ENCODE assay signal across 8 mouse cellular contexts in the genomic region with DNA sequence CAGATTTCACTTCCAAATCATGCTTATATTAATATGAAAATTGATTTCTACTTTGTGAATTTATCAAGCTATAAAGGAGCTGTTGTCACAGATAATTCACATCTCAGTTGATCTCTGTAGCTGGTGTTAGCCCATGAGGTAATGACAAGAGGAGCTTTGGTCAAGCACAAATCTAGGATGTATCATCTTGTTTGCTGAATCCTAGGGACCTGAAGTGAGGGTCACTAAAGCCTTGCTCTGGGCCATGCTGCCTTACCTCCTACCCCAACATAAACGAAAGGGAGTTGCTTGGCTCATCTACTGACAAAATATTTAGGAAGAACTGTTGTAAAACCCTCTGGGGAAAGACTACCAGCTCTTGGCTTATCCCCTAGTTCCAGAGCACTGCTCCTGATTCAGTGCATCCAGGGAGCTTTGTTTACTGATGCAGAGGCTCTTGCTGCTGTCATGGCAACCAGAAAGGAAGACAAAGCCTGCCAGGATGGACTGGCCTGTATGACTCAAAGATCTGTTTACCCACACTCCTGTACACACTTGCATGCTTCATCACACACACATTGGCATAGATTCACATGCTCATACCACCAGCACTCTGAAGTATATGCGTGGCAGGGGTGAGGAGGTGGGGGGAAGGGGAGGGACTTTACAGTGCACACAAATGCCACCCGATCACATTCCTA.
DNase-seq lines count a peak whose midpoint lies in the region; ATAC-seq and TF ChIP-seq lines count a peak whose summit lies in the region.

No protein-coding gene starts in this region.

- no peaks in the 10 kb centered on the region for H3K79me2 ChIP-seq in heart, adult 2 months (replicated peaks; ENCODE audit: control insufficient read depth, insufficient read depth, low read length)

- no peak overlapping the region for H3K9ac ChIP-seq in forebrain, embryonic 12.5 days
- H3K9ac ChIP-seq in midbrain, postnatal 0 days (replicated peaks; ENCODE audit: low read length, poor library complexity, severe bottlenecking): no peak overlapping the region
- no peak overlapping the region for H3K9ac ChIP-seq in heart, adult 2 months (ENCODE audit: low read depth, low read length)
- H3K9ac ChIP-seq in kidney, embryonic 16.5 days (replicated peaks; ENCODE audit: low read length): no peak overlapping the region
- no peak overlapping the region for H3K9ac ChIP-seq in heart, embryonic 12.5 days

- intact Hi-C loops in heart, adult 2 months (cut with DNase I): no loop called here

- peak; percentile 18 for DNase-seq in cerebellum, adult 11-12 months
- peak; percentile 52 to 60 for DNase-seq in layer of hippocampus, adult 8-10 months (ENCODE audit: low spot score in 2 of 2)
- DNase-seq in midbrain, postnatal 0 days (ENCODE audit: low spot score): peak; percentile 86
- DNase-seq in heart, adult 2 months: no peak
- no peak for DNase-seq in spleen, postnatal 10 days (ENCODE audit: low spot score in 2 of 2)

- TF ChIP-seq CTCF in midbrain, postnatal 0 days (IDR thresholded peaks at IDR 0.05): no peak
- no peak for TF ChIP-seq CTCF in heart, adult 2 months (IDR thresholded peaks at IDR 0.05)

- peak; percentile 88 for ATAC-seq in forebrain, embryonic 12.5 days (ENCODE audit: low FRiP score)
- peak; percentile 72 for ATAC-seq in midbrain, postnatal 0 days (ENCODE audit: low FRiP score)
- no peak for ATAC-seq in kidney, embryonic 16.5 days (ENCODE audit: low FRiP score, low TSS enrichment)
- ATAC-seq in heart, embryonic 12.5 days (ENCODE audit: insufficient number of reproducible peaks, low FRiP score): no peak

- H3K9me3 ChIP-seq in forebrain, embryonic 12.5 days: no peaks in the 10 kb centered on the region
- H3K9me3 ChIP-seq in midbrain, postnatal 0 days (ENCODE audit: low read length): no peaks in the 10 kb centered on the region
- no peaks in the 10 kb centered on the region for H3K9me3 ChIP-seq in kidney, embryonic 16.5 days (ENCODE audit: low read length)
- no peaks in the 10 kb centered on the region for H3K9me3 ChIP-seq in heart, embryonic 12.5 days (replicated peaks)

- H3K36me3 ChIP-seq in forebrain, embryonic 12.5 days (replicated peaks): no peaks in the 10 kb centered on the region
- H3K36me3 ChIP-seq in midbrain, postnatal 0 days (ENCODE audit: insufficient read depth, low read length): no peaks in the 10 kb centered on the region
- H3K36me3 ChIP-seq in heart, adult 2 months (ENCODE audit: control insufficient read depth, insufficient read depth, low read length): no peaks in the 10 kb centered on the region
- no peaks in the 10 kb centered on the region for H3K36me3 ChIP-seq in kidney, embryonic 16.5 days (ENCODE audit: insufficient read depth, low read length)
- no peaks in the 10 kb centered on the region for H3K36me3 ChIP-seq in heart, embryonic 12.5 days

- 35% methylated on average over 3 of the region's 3 CpGs for WGBS in forebrain, embryonic 12.5 days
- WGBS in midbrain, postnatal 0 days: 27% methylated on average over 3 of the region's 3 CpGs
- WGBS in heart, adult 2 months: 62% methylated on average over 3 of the region's 3 CpGs
- WGBS in kidney, embryonic 16.5 days: 61% methylated on average over 3 of the region's 3 CpGs
- WGBS in heart, embryonic 12.5 days: 60% methylated on average over 3 of the region's 3 CpGs

- H3K4me1 ChIP-seq in forebrain, embryonic 12.5 days: peaks cover 13% of the 10 kb centered on the region
- H3K4me1 ChIP-seq in midbrain, postnatal 0 days (ENCODE audit: insufficient read depth, low read length): peaks cover 8% of the 10 kb centered on the region; the same call in 1 of the 2 replicates
- H3K4me1 ChIP-seq in heart, adult 2 months (ENCODE audit: control insufficient read depth, insufficient read depth, low read length): no peaks in the 10 kb centered on the region
- no peaks in the 10 kb centered on the region for H3K4me1 ChIP-seq in kidney, embryonic 16.5 days (ENCODE audit: insufficient read depth, low read length)
- H3K4me1 ChIP-seq in heart, embryonic 12.5 days (replicated peaks): no peaks in the 10 kb centered on the region

- H3K27me3 ChIP-seq in forebrain, embryonic 12.5 days: no peaks in the 10 kb centered on the region
- no peaks in the 10 kb centered on the region for H3K27me3 ChIP-seq in midbrain, postnatal 0 days (ENCODE audit: insufficient read depth, low read length)
- H3K27me3 ChIP-seq in heart, adult 2 months (ENCODE audit: control insufficient read depth, insufficient read depth, low read length): no peaks in the 10 kb centered on the region
- no peaks in the 10 kb centered on the region for H3K27me3 ChIP-seq in kidney, embryonic 16.5 days (ENCODE audit: insufficient read depth, low read length)
- no peaks in the 10 kb centered on the region for H3K27me3 ChIP-seq in heart, embryonic 12.5 days (replicated peaks)

- no peak for TF ChIP-seq EP300 in heart, adult 2 months (IDR thresholded peaks at IDR 0.05; ENCODE audit: insufficient read depth, low read depth, low read length)

- H3K4me2 ChIP-seq in forebrain, embryonic 12.5 days: no peak overlapping the region
- no peak overlapping the region for H3K4me2 ChIP-seq in midbrain, postnatal 0 days (ENCODE audit: low read depth, low read length, poor library complexity, severe bottlenecking)
- H3K4me2 ChIP-seq in kidney, embryonic 16.5 days (replicated peaks; ENCODE audit: low read depth, low read length): no peak overlapping the region
- no peak overlapping the region for H3K4me2 ChIP-seq in heart, embryonic 12.5 days

- TF ChIP-seq POLR2A in heart, adult 2 months (IDR thresholded peaks at IDR 0.05; ENCODE audit: insufficient read depth, low read depth, low read length): no peak

- H3K4me3 ChIP-seq in forebrain, embryonic 12.5 days (replicated peaks): no peak overlapping the region
- no peak overlapping the region for H3K4me3 ChIP-seq in midbrain, postnatal 0 days (ENCODE audit: low read depth, low read length)
- H3K4me3 ChIP-seq in heart, adult 2 months: no peak overlapping the region
- no peak overlapping the region for H3K4me3 ChIP-seq in kidney, embryonic 16.5 days (ENCODE audit: low read length)
- no peak overlapping the region for H3K4me3 ChIP-seq in heart, embryonic 12.5 days

- 0 out of 2 replicates have a peak overlapping the region, but pooled peaks have one; percentile 19 for H3K27ac ChIP-seq in forebrain, embryonic 12.5 days
- peak overlapping the region; percentile 65 for H3K27ac ChIP-seq in midbrain, postnatal 0 days (ENCODE audit: low read depth, low read length)
- no peak overlapping the region for H3K27ac ChIP-seq in heart, adult 2 months
- no peak overlapping the region for H3K27ac ChIP-seq in kidney, embryonic 16.5 days (ENCODE audit: low read length)
- no peak overlapping the region for H3K27ac ChIP-seq in heart, embryonic 12.5 days (ENCODE audit: poor library complexity, severe bottlenecking)

Comparison
In these comparisons a context has a peak if more than half of its experiments do, and no peak if none do; other contexts are left out.
1. DNase-seq: peak in cerebellum, adult 11-12 months (single experiment), layer of hippocampus, adult 8-10 months (2 of 2) and midbrain, postnatal 0 days (single experiment); none in heart, adult 2 months (0 of 2) and spleen, postnatal 10 days (0 of 2).
2. ATAC-seq: peak in forebrain, embryonic 12.5 days (single experiment) and midbrain, postnatal 0 days (single experiment); none in kidney, embryonic 16.5 days (single experiment) and heart, embryonic 12.5 days (single experiment).
3. H3K27ac ChIP-seq: peak in forebrain, embryonic 12.5 days (single experiment) and midbrain, postnatal 0 days (single experiment); none in heart, adult 2 months (single experiment), kidney, embryonic 16.5 days (single experiment) and heart, embryonic 12.5 days (single experiment).